Mouse (Mus musculus) CH12.LX (cell line): Measurements from ENCODE around the gene Cltc. TPM values are rescaled to one million over a fixed set of nuclear protein-coding genes. Genes with fewer than 3 reads are reported as not detected.
A peak's percentile ranks its signal among the peaks of the same experiment; 100 is the strongest.

Experiments used
- DNase-seq: peaks from one replicate; pipeline ENCODE4 v3.0.0-alpha.2; 2013; ENCODE audit errors: extremely low read depth
- H3K27ac ChIP-seq: 2 replicates; pipeline ENCODE4 v1.5.1; 2012; ENCODE audit warnings: low read depth, mild to moderate bottlenecking, control low read depth, moderate library complexity; ENCODE audit not compliant: insufficient read depth
- H3K27me3 ChIP-seq: replicated peaks from 2 replicates; pipeline ENCODE3; 2012; ENCODE audit warnings: inconsistent platforms
- H3K36me3 ChIP-seq, 2 experiments: replicated peaks in 1 of 2; 2 replicates each; pipeline versions ENCODE3 to v1.6.1; 2012; ENCODE audit warnings: inconsistent platforms in 1 of 2, low read length in 1 of 2, mild to moderate bottlenecking in 1 of 2, mixed read lengths in 1 of 2, moderate library complexity in 1 of 2; ENCODE audit not compliant: control insufficient read depth in 1 of 2, insufficient read depth in 1 of 2
- H3K4me1 ChIP-seq, 2 experiments: 2 replicates each; pipeline ENCODE4 v1.6.1; 2012; ENCODE audit warnings: inconsistent platforms in 1 of 2, moderate library complexity in 1 of 2; ENCODE audit not compliant: insufficient read depth in 2 of 2, control insufficient read depth in 1 of 2
- H3K4me2 ChIP-seq: 2 replicates; pipeline ENCODE4 v1.6.1; 2012; ENCODE audit warnings: low read depth, mild to moderate bottlenecking, control low read depth; ENCODE audit not compliant: poor library complexity, insufficient read depth, severe bottlenecking
- H3K4me3 ChIP-seq, 3 experiments: fragments of 150-350 bp in 1 of 3; sonication (generic) in 1 of 3; replicated peaks in 1 of 3; 2 replicates each; pipeline versions ENCODE3 to v1.5.1; 2011 to 2012; ENCODE audit warnings: low read depth in 2 of 3, low read length in 2 of 3, mild to moderate bottlenecking in 2 of 3, moderate library complexity in 2 of 3, control low read depth in 1 of 3, improper control_type of control experiment in 1 of 3, inconsistent platforms in 1 of 3, mixed read lengths in 1 of 3; ENCODE audit not compliant: poor library complexity in 1 of 3
- H3K79me2 ChIP-seq: replicated peaks from 2 replicates; pipeline ENCODE4 v1.6.1; 2012; ENCODE audit warnings: mild to moderate bottlenecking, moderate library complexity; ENCODE audit not compliant: control insufficient read depth, poor library complexity, insufficient read depth, severe bottlenecking; ENCODE audit errors: extremely low read depth
- H3K9ac ChIP-seq: 2 replicates; pipeline ENCODE4 v1.6.1; 2012; ENCODE audit warnings: low read depth, mild to moderate bottlenecking, control low read depth, moderate library complexity; ENCODE audit not compliant: insufficient read depth
- H3K9me3 ChIP-seq: replicated peaks from 2 replicates; pipeline ENCODE3; 2012; ENCODE audit warnings: low read length, inconsistent platforms, mixed read lengths
- CHD1 ChIP-seq: IDR thresholded peaks from 2 replicates; pipeline ENCODE4 v1.6.1; 2012; ENCODE audit warnings: low read depth, low read length, improper control_type of control experiment, inconsistent platforms
- CHD2 ChIP-seq: IDR thresholded peaks from 2 replicates; pipeline ENCODE4 v1.6.1; 2011; ENCODE audit warnings: low read length, improper control_type of control experiment
- CTCF ChIP-seq, 2 experiments: IDR thresholded peaks in 1 of 2; conservative IDR thresholded peaks in 1 of 2; 2 replicates each; pipeline ENCODE4 v1.5.1; 2011 to 2012; ENCODE audit warnings: low read depth in 2 of 2, low read length in 2 of 2, improper control_type of control experiment in 1 of 2, inconsistent platforms in 1 of 2, mild to moderate bottlenecking in 1 of 2, moderate library complexity in 1 of 2
- E2F4 ChIP-seq: IDR thresholded peaks from 2 replicates; pipeline ENCODE4 v1.6.1; 2011; ENCODE audit warnings: low read depth, low read length, improper control_type of control experiment; ENCODE audit not compliant: insufficient replicate concordance
- ETS1 ChIP-seq: conservative IDR thresholded peaks from 2 replicates; pipeline ENCODE4 v1.6.1; 2012; ENCODE audit warnings: low read depth, mild to moderate bottlenecking, inconsistent platforms, low read length, improper control_type of control experiment, moderate library complexity
- GABPA ChIP-seq: IDR thresholded peaks from 2 replicates; pipeline ENCODE4 v1.6.1; 2012; ENCODE audit warnings: low read depth, low read length, improper control_type of control experiment, inconsistent platforms; ENCODE audit not compliant: insufficient replicate concordance
- HCFC1 ChIP-seq: IDR thresholded peaks from 2 replicates; pipeline ENCODE4 v1.6.1; 2012; ENCODE audit warnings: low read depth, mild to moderate bottlenecking, inconsistent platforms, low read length, improper control_type of control experiment
- IRF4 ChIP-seq: IDR thresholded peaks from 2 replicates; pipeline ENCODE4 v1.6.1; 2014; ENCODE audit warnings: low read depth, mild to moderate bottlenecking, inconsistent platforms, low read length, improper control_type of control experiment
- JUND ChIP-seq: conservative IDR thresholded peaks from 2 replicates; pipeline ENCODE4 v1.6.1; 2011; ENCODE audit warnings: low read depth, low read length, improper control_type of control experiment
- KAT2A ChIP-seq: IDR thresholded peaks from 2 replicates; pipeline ENCODE4 v1.6.1; 2012; ENCODE audit warnings: low read length, improper control_type of control experiment, inconsistent platforms; ENCODE audit not compliant: insufficient replicate concordance
- MAFK ChIP-seq: IDR thresholded peaks from 2 replicates; pipeline ENCODE4 v1.6.1; 2011; ENCODE audit warnings: low read length, improper control_type of control experiment; ENCODE audit not compliant: insufficient replicate concordance
- MAX ChIP-seq: IDR thresholded peaks from 2 replicates; pipeline ENCODE4 v1.6.1; 2011; ENCODE audit warnings: low read length, improper control_type of control experiment
- MEF2A ChIP-seq: IDR thresholded peaks from 2 replicates; pipeline ENCODE4 v1.6.1; 2014; ENCODE audit warnings: low read depth, mild to moderate bottlenecking, inconsistent platforms, low read length, improper control_type of control experiment, borderline replicate concordance
- MYC ChIP-seq: IDR thresholded peaks from 2 replicates; pipeline ENCODE4 v1.6.1; 2011; ENCODE audit warnings: low read depth, mild to moderate bottlenecking, improper control_type of control experiment, low read length
- POLR2A ChIP-seq: IDR thresholded peaks from 2 replicates; pipeline ENCODE4 v1.6.1; 2011; ENCODE audit warnings: low read depth, mild to moderate bottlenecking, improper control_type of control experiment, low read length
- RCOR1 ChIP-seq: conservative IDR thresholded peaks from 2 replicates; pipeline ENCODE4 v1.6.1; 2012; ENCODE audit warnings: low read depth, mild to moderate bottlenecking, inconsistent platforms, low read length, improper control_type of control experiment
- SIN3A ChIP-seq: IDR thresholded peaks from 2 replicates; pipeline ENCODE4 v1.6.1; 2012; ENCODE audit warnings: low read length, improper control_type of control experiment, inconsistent platforms
- SMC3 ChIP-seq: IDR thresholded peaks from 2 replicates; pipeline ENCODE4 v1.6.1; 2011; ENCODE audit warnings: low read depth, low read length, improper control_type of control experiment
- TBP ChIP-seq: conservative IDR thresholded peaks from 2 replicates; pipeline ENCODE4 v1.6.1; 2011; ENCODE audit warnings: low read depth, low read length, improper control_type of control experiment
- USF1 ChIP-seq: IDR thresholded peaks from 2 replicates; pipeline ENCODE4 v1.6.1; 2014; ENCODE audit warnings: low read depth, mild to moderate bottlenecking, inconsistent platforms, low read length, improper control_type of control experiment
- USF2 ChIP-seq: conservative IDR thresholded peaks from 2 replicates; pipeline ENCODE4 v1.6.1; 2011; ENCODE audit warnings: low read depth, low read length, improper control_type of control experiment
- ZC3H11A ChIP-seq: IDR thresholded peaks from 2 replicates; pipeline ENCODE4 v1.6.1; 2012; ENCODE audit warnings: low read depth, mild to moderate bottlenecking, inconsistent platforms, low read length, improper control_type of control experiment
- ZMIZ1 ChIP-seq: IDR thresholded peaks from 2 replicates; pipeline ENCODE4 v1.6.1; 2012; ENCODE audit warnings: low read depth, mild to moderate bottlenecking, inconsistent platforms, low read length, improper control_type of control experiment
- dilution Hi-C: fragments of 300-500 bp; cut with MboI; formaldehyde crosslinking; loops from 2 replicates; pipeline ENCODE4 v1.14.3; 2020; ENCODE audit warnings: low sequenced_read_pairs; ENCODE audit not compliant: extremely low pct_unique_long_range_greater_than_20kb, extremely low pct_ligation_motif_present
- in situ Hi-C: fragments of 300-500 bp; cut with MboI; formaldehyde crosslinking; loops from 3 replicates; pipeline ENCODE4 v1.14.3; 2019; ENCODE audit warnings: low sequenced_read_pairs, low pct_ligation_motif_present, low pct_unique_long_range_greater_than_20kb, mixed read lengths
- polyA plus RNA-seq: library from polyadenylated mRNA; unstranded; fragments of >175 nt; gene quantifications from 2 replicates; pipeline ENCODE4 v1.2.1, GENCODE M21; 2012; ENCODE audit warnings: low read depth; ENCODE audit not compliant: insufficient read length
- total RNA-seq, 2 experiments: library from RNA; depleted of rRNA; stranded (reverse); fragments of 300-350 nt in 1 of 2; fragments of >200 nt in 1 of 2; gene quantifications; 2 replicates each; pipeline ENCODE4 v1.2.3; 2012 to 2014

Gene Cltc
- total and polyA plus RNA-seq, 3 experiments, result 140 to 303 (median 219) TPM

DNA sequence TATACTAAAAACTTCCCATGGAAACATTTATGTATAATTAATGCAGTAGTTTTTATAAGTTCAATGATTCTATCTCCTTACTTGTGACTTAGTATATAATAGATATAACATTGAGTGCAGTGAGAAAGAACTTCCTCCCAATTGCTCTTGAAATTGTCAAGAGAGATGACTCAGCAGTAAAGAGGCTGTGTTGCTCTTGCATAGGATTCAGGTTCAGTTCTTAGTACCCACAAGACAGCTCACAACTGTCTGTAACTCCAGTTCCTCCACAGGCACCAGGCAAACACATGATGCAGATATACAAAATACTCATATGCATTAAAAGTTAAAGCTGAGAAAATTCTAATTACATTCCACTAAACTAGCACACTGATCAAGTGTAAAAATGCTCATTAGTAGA, 99.5 kb downstream of the Cltc start:
- Histone ChIP-seq H3K4me3 (no peak overlapping the region), H3K27ac (no peak overlapping the region), H3K4me2 (no peak overlapping the region), H3K9ac (no peak overlapping the region), H3K36me3 (peaks cover 20 to 52% of the 10 kb centered on the region in 2 experiments), H3K27me3 (no peaks in the 10 kb centered on the region)
- dilution Hi-C loops, result no loop called here
- TF ChIP-seq KAT2A, result no peak
- no peak for TF ChIP-seq CTCF (conservative IDR thresholded peaks at IDR 0.05 in 1 of 2, IDR thresholded peaks at IDR 0.05 in 1 of 2; ENCODE audit: low read depth in 2 of 2, low read length in 2 of 2)
- peak; percentile 96 for TF ChIP-seq MAFK
- TF ChIP-seq, all 38 proteins: peak for 1
- Histone ChIP-seq H3K4me1 (peaks cover 3 to 38% of the 10 kb centered on the region in 2 experiments; a peak in 3 of 4 replicates), H3K79me2 (no peaks in the 10 kb centered on the region), H3K9me3 (no peaks in the 10 kb centered on the region)
- DNase-seq, result peak; percentile 45
- in situ Hi-C loops, result loop anchor here (10.0 kb wide), 1 partner anchor 347 kb away; no protein-coding TSS in a partner anchor

DNA sequence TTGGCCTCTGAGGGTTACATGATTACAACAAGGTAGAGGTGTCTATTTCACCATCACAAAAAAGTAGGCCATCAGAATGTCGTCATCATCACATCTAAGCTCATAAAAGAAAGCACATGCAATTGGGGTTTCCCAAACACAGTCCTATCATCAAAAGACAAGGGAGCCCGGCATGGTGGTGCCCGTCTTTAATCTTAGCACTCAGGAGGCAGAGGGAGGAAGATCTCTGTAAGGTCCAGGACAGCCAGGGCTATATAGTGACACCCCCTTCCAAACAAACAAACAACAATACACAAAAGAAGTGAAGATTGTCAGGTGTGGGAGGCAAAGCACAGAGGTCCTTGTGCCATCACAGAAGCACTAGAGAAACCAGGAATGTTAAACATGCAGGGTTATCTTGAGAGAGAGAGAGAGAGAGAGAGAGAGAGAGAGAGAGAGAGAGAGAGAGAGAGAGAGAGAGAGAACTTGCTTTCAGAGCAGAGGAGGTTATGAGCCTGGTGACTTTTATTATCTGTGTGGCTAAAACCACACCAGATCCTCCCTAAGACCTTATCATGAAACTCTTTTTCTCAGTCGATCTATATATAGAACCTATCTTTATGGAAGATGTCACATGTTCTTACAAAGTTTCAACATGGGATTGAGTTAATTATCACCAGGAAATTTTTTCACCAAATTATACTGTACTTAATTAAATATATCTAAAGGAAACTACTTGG, 100.4 kb downstream of the Cltc start:
- dilution Hi-C loops (no loop called here), in situ Hi-C loops (loop anchor here (10.0 kb wide), 1 partner anchor 348 kb away; no protein-coding TSS in a partner anchor)
- Histone ChIP-seq H3K9me3 (no peaks in the 10 kb centered on the region), H3K9ac (no peak overlapping the region), H3K4me3 (no peak overlapping the region), H3K4me2 (no peak overlapping the region), H3K79me2 (no peaks in the 10 kb centered on the region), H3K27ac (no peak overlapping the region), H3K36me3 (peaks cover 14 to 44% of the 10 kb centered on the region in 2 experiments), H3K27me3 (no peaks in the 10 kb centered on the region), H3K4me1 (peaks cover 7 to 47% of the 10 kb centered on the region in 2 experiments; a peak in 3 of 4 replicates)
- TF ChIP-seq HCFC1, result no peak
- TF ChIP-seq MYC, result no peak
- TF ChIP-seq ZC3H11A, result no peak
- no peak for TF ChIP-seq JUND
- TF ChIP-seq SIN3A, result no peak
- TF ChIP-seq TBP, result no peak
- no peak for TF ChIP-seq CTCF (conservative IDR thresholded peaks at IDR 0.05 in 1 of 2, IDR thresholded peaks at IDR 0.05 in 1 of 2; ENCODE audit: low read depth in 2 of 2, low read length in 2 of 2)
- DNase-seq, result no peak

DNA sequence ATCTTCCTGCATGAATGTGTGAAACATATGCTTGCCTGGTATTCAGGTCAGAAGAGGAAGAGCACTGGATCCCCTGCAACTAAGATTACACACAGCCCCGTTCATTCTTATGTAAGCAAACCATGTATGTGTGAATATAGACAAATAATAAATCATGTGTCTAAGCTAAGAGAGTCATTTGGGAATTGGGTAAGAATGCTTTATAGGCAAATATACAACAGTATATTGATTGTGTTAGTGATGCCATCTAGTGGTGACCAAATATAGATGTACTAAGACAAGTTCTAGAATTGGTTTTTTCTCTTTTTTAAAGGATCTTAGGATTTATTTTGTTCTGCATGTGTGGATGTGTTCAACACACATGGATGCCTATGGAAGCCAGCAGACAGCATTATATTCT, 101.7 kb downstream of the Cltc start:
- no peaks in the 10 kb centered on the region for H3K9me3 ChIP-seq
- H3K27ac ChIP-seq, result no peak overlapping the region
- H3K9ac ChIP-seq, result no peak overlapping the region
- H3K27me3 ChIP-seq, result no peaks in the 10 kb centered on the region
- dilution Hi-C loops (no loop called here), in situ Hi-C loops (loop anchor here (10.0 kb wide), 1 partner anchor 349 kb away; no protein-coding TSS in a partner anchor)
- no peaks in the 10 kb centered on the region for H3K79me2 ChIP-seq
- H3K4me1 ChIP-seq, result peaks cover 9 to 55% of the 10 kb centered on the region in 2 experiments; a peak in 3 of 4 replicates
- peak; percentile 51 for DNase-seq
- H3K36me3 ChIP-seq, result peaks cover 4 to 33% of the 10 kb centered on the region in 2 experiments
- no peak overlapping the region for H3K4me3 ChIP-seq
- H3K4me2 ChIP-seq, result no peak overlapping the region
- TF ChIP-seq CHD1, result no peak
- no peak for TF ChIP-seq MEF2A
- TF ChIP-seq CTCF (conservative IDR thresholded peaks at IDR 0.05 in 1 of 2, IDR thresholded peaks at IDR 0.05 in 1 of 2; ENCODE audit: low read depth in 2 of 2, low read length in 2 of 2), result peak in 1 of 2 experiments; percentile 84; a peak in 2 of 4 replicates
- TF ChIP-seq USF2, result no peak
- no peak for TF ChIP-seq TBP
- no peak for TF ChIP-seq IRF4
- no peak for TF ChIP-seq CHD2
- TF ChIP-seq JUND, result no peak
- TF ChIP-seq ETS1, result no peak
- TF ChIP-seq ZMIZ1, result no peak
- TF ChIP-seq SIN3A, result no peak
- no peak for TF ChIP-seq MAX
- TF ChIP-seq HCFC1, result no peak
- TF ChIP-seq RCOR1, result no peak
- TF ChIP-seq GABPA, result no peak
- TF ChIP-seq POLR2A, result no peak
- TF ChIP-seq E2F4, result no peak
- no peak for TF ChIP-seq USF1
- TF ChIP-seq SMC3, result peak; percentile 86
